Mouse (Mus musculus) thymus, adult 2 months (tissue): ENCODE data around the gene Slc9b1.

Experiments used
- CTCF ChIP-seq: fragments of 200-500 bp; IDR thresholded peaks from 2 replicates; pipeline ENCODE4 v1.5.1; 2012; ENCODE audit warnings: mild to moderate bottlenecking, control low read depth, low read length, moderate library complexity, borderline replicate concordance; ENCODE audit not compliant: control insufficient read depth, poor library complexity, insufficient read depth; ENCODE audit errors: extremely low read depth
- POLR2A ChIP-seq: fragments of 200-500 bp; IDR thresholded peaks from 2 replicates; pipeline ENCODE4 v1.6.1; 2012; ENCODE audit warnings: mild to moderate bottlenecking, low read length, control low read depth, moderate library complexity; ENCODE audit not compliant: control insufficient read depth, poor library complexity, insufficient read depth; ENCODE audit errors: extremely low read depth

- TF ChIP-seq POLR2A, result no peak
- no peak for TF ChIP-seq CTCF
These were observed 19.3 kb upstream of the Slc9b1 start for GRCm38 (mm10) chr3:135328560-135328959.
